Mouse (Mus musculus): ENCODE measurements around the gene Tex2.

DNA sequence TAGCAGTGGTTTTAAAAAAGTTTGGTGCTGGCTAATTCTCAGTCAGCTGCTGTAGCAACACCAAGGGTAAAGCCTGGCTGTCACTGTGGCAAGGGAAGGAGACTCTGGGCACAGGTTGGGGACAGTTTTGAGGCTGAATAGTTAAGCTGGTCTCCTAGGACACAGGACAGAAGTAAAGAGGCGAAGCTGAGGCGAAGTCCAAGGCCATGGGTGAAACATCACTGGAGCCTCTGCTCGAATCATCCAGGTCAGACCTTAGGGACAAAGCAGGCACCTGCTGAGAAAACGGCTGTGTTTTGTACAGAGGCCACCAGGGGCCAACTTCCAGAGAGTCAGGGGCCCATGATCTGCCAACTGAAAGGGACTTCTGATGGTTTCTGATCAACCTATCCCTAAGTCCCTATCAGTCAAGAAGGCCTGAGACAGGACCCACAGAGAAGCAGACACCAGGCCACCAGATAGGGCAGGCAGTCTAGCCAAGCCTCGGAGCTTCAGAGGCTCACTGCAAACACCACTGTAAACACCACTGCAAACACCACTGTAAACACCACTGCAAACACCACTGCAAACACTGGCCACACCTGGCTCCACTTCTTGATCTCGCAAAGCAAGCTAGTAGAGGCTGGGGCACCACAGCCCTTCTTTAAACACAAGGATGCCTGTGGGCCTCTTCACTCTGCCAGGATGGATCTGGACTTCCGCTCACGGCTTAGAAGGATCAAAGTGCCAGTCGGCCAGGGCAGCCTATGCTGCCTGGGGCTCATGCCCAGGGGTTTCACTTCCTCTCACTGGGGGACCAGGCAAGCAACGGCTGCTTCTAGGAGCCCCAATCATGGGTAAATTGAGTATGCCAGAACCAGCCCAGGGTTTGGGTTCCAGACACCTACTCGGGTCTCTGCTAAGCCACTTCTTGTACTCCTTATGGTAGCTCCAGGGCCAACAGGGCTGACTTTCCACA is 41.9 kb downstream of the Tex2 start:
- TF ChIP-seq CTCF (IDR thresholded peaks at IDR 0.05; ENCODE audit: insufficient read depth, low read depth, low read length) (no peak), POLR2A (IDR thresholded peaks at IDR 0.05; ENCODE audit: insufficient read depth, low read depth, low read length) (no peak)

Measured in olfactory bulb, adult 2 months (tissue).